Mouse (Mus musculus): ENCODE data around the gene Clca2. TPM values are rescaled to one million over a fixed set of nuclear protein-coding genes. Genes with fewer than 3 reads are reported as not detected.
A peak's percentile ranks its signal among the peaks of the same experiment; 100 is the strongest.

Clca2 gene
- polyA plus RNA-seq, 1 experiment from 2014 or later: 0.53 TPM

DNA sequence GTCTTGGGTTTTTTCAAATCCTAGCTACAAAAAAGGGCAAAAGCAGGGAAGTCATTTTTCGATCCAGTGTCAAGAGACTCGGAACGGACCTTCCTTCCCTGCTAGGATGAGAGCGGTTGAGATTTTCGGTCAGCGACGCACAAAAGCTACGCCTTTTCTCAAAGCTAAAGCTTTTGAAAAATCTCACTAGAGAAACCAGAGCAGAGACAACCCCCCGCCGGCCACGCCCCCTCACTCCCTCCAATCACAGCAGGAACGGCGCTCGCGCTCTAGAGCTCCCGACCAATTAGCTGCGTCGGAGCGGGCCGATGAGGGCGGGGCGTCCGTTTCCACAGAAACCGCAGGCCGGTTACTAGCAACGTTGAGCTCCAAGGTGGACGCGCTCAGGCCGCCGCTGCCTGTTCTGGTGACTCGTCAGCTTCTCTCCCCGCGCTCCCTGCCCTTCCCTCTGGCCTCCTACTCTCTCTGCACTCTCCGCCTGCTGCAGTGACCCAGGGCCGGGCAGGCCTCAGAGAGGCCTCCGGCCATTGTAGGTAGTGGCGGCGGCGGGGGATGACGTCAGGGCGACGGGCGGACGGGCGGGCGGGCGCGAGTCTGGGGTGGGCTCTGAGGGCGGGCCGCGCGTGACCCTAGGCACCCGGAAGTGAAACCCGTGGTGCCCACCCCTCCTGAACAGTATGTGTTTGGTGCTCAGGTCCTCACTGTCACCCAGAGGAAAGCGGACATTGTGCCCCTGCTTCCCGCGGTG, 19.2 kb upstream of the Clca2 start, which contains the start of gene Odf2l:
TSS of gene Odf2l (plus strand) at position 335 of the 748 bp plus-strand sequence.
- WGBS: under 1% methylated on average over 57 of the region's 57 CpGs
- ATAC-seq (ENCODE audit: low FRiP score, low read depth): peak; percentile 99
- peak within 1 kb of the TSS; percentile 97 for H3K27ac ChIP-seq

DNA sequence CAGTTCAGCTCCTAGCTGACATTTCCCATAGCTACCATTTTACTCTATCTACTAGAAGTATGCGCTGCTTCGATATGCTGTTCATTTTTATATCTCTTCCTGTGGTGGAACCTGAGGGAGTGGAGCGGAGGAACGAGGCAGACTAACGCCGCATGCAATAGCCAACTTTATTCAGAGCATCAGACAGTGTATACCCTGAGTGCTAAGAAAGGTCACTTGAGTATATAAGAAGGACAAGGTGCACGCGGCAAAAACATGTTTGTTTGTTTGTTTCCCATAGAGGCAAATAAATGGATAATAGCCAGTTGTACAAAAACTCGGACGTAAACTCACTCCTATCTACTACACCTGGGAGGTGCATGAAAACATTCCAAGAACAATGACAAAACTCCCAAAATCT, 18.4 kb upstream of the Clca2 start:
- Histone ChIP-seq H3K27ac (peak overlapping the region; percentile 89), H3K9ac (peak overlapping the region; percentile 66), H3K4me3 (peak overlapping the region; percentile 71), H3K36me3 (no peaks in the 10 kb centered on the region), H3K9me3 (no peaks in the 10 kb centered on the region), H3K4me1 (peaks cover 14% of the 10 kb centered on the region), H3K27me3 (no peaks in the 10 kb centered on the region), H3K4me2 (replicated peaks) (peak overlapping the region; percentile 69)
- WGBS: 86% methylated on average over 10 of the region's 10 CpGs
- no peak for ATAC-seq (ENCODE audit: low FRiP score, low read depth)

More for the DNA sequence above, 19.2 kb upstream of the Clca2 start, which contains the start of gene Odf2l:
- H3K4me3 ChIP-seq: peak within 1 kb of the TSS; percentile 71
- no peaks in the 10 kb centered on the region for H3K36me3 ChIP-seq
- peak within 1 kb of the TSS; percentile 87 for H3K9ac ChIP-seq
- no peaks in the 10 kb centered on the region for H3K27me3 ChIP-seq
- peaks cover 14% of the 10 kb centered on the region for H3K4me1 ChIP-seq
- H3K4me2 ChIP-seq (replicated peaks): peak within 1 kb of the TSS; percentile 69
- no peaks in the 10 kb centered on the region for H3K9me3 ChIP-seq

DNA sequence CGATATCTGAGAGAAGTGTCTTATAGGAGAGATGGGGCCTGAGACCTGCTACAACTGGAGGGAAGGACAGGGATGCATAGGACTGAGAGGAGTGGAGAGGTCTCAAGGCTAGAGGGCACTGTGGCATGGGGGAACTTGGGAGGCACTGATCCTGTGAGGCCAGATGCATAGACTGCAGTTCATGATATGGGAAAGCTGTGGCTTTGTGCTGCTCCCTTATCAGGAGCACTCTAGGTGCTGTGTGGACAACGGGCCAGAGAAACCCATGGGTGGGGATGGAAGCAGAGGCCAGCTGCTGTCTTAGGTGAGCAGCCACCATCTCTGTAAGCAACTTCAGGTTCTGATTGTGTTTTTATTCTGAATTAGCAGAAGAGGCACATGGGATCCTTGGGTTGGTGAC, 15.9 kb upstream of the Clca2 start:
- Histone ChIP-seq H3K9me3 (no peaks in the 10 kb centered on the region), H3K4me3 (no peak overlapping the region), H3K36me3 (no peaks in the 10 kb centered on the region), H3K27ac (no peak overlapping the region), H3K27me3 (no peaks in the 10 kb centered on the region), H3K9ac (no peak overlapping the region), H3K4me2 (replicated peaks) (no peak overlapping the region), H3K4me1 (peaks cover 14% of the 10 kb centered on the region)
- no peak for ATAC-seq (ENCODE audit: low FRiP score, low read depth)
- 96% methylated on average over 2 of the region's 2 CpGs for WGBS

DNA sequence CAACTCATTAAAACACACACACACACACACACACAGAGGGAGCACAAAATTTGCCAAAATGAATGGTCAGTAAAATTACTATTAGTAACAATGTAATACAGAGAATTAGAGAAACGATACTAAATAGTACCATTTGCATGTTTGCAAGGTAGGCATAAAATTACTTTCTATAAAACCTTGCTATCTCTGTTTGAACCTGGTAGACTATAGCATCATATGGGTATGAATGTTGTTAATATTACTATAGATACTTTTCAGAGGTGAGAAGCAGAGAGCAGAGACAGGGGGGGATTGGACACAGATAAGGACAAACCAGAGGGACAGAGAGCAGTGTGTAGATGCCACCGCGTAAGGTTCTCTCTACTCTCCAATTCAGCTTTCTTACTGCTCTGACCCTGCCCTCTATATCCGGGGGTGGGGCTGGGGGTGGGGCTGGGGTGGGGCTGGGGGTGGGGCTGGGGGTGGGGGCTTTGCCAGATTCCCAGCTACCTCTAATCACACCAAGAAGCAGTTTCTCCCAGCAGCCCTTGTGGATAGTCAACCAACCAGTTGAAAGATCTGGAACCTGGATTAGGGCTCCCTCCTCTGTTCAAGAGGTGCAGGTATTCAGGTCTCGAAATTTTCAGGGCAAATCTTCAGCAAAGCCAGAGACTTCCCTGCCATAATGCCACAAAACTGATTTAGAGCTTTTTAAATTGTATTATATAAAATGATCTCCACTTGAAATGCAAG, 6.7 kb upstream of the Clca2 start:
- Histone ChIP-seq H3K4me3 (no peak overlapping the region), H3K27ac (no peak overlapping the region), H3K4me2 (replicated peaks) (no peak overlapping the region), H3K36me3 (no peaks in the 10 kb centered on the region), H3K9ac (no peak overlapping the region), H3K27me3 (no peaks in the 10 kb centered on the region), H3K9me3 (no peaks in the 10 kb centered on the region), H3K4me1 (no peaks in the 10 kb centered on the region)
- no peak for ATAC-seq (ENCODE audit: low FRiP score, low read depth)
- WGBS: 74% methylated on average over 5 of the region's 5 CpGs

DNA sequence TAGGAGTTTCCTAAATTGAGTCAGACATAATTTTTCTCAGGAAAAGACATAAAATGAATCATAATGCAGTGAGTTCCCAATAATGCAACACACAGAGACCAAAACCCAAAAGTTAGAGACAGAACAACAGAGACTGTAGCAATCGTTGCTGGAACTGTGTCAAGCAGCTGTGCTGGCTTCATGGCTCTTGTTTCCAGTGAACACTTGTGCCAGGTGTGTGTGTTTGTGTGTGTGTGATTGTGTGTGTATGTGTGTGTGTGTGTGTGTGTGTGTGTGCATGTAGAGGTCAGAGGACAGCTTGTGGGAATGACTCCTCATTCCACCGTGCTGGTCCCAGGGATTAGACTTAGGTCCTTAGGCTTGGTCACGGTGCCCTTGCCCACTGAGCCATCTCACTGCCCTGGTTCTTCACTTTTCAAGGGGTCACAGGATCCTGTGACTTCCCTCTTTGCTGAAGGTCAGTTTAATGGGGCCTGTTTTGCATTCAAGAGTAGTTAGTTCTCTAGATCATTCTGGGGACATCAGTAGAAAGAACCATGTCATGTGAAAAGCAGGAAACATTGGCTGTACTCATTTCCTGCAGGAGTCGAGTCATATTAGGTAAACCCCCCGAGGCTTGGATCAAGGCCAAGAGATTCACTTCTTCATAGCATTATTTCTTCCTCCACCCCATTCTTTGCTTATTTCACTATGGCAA, 6.0 kb upstream of the Clca2 start:
- H3K4me1 ChIP-seq: no peaks in the 10 kb centered on the region
- H3K9me3 ChIP-seq: no peaks in the 10 kb centered on the region
- H3K27me3 ChIP-seq: no peaks in the 10 kb centered on the region
- H3K4me3 ChIP-seq: no peak overlapping the region
- 66% methylated on average over 5 of the region's 5 CpGs for WGBS
- H3K4me2 ChIP-seq (replicated peaks): no peak overlapping the region
- no peaks in the 10 kb centered on the region for H3K36me3 ChIP-seq
- no peak overlapping the region for H3K9ac ChIP-seq
- no peak; the same call in 1 of the 2 replicates for ATAC-seq (ENCODE audit: low FRiP score, low read depth)
- no peak overlapping the region for H3K27ac ChIP-seq

DNA sequence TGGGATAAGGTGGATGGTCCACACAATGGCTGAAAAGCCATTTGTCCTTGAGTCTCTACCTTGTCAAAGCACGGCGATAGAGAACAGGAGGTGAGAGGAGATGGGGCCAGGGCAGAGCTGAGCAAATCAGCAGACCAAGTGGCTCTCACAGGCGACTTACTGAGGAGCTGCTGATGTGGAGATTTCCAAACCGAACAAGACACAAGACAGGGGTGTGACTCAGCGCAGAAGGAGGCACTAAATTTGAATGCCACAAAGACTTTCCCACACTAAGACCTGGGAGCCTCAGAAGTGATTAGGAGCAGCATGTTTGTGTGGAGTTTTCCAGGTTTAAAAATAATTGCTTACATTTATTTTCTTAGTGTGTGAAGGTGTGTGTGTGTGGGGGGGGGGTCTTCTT, 4.5 kb upstream of the Clca2 start:
- Histone ChIP-seq H3K4me2 (replicated peaks) (no peak overlapping the region), H3K4me1 (no peaks in the 10 kb centered on the region; the same call in 1 of the 2 replicates), H3K9ac (no peak overlapping the region), H3K27me3 (no peaks in the 10 kb centered on the region), H3K4me3 (no peak overlapping the region), H3K9me3 (no peaks in the 10 kb centered on the region), H3K27ac (no peak overlapping the region), H3K36me3 (no peaks in the 10 kb centered on the region)
- 72% methylated on average over 5 of the region's 5 CpGs for WGBS
- no peak for ATAC-seq (ENCODE audit: low FRiP score, low read depth)

DNA sequence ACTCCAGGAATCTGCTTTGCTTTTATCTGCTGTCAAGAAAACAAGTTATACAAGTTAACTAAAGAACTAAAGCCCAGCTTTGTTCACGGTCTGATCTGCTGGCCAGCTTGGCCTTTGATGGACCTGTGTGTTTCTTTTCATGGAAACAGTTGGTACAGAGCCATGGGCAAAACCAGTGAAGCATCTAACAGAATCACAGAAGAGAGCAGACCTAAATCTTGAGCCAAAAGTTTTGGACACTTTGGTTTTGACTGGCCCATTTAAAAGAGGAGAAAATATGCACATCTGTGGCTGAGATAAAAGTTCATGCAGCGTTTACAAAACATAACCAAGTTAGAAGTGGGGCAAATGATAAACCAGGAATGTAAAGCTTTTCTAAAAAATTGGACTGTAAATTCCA, 4.1 kb upstream of the Clca2 start:
- Histone ChIP-seq H3K4me3 (no peak overlapping the region), H3K9me3 (no peaks in the 10 kb centered on the region), H3K4me1 (no peaks in the 10 kb centered on the region; the same call in 1 of the 2 replicates), H3K36me3 (no peaks in the 10 kb centered on the region), H3K4me2 (replicated peaks) (no peak overlapping the region), H3K9ac (no peak overlapping the region), H3K27me3 (no peaks in the 10 kb centered on the region), H3K27ac (no peak overlapping the region)
- 87% methylated on average over 2 of the region's 2 CpGs for WGBS
- no peak for ATAC-seq (ENCODE audit: low FRiP score, low read depth)

DNA sequence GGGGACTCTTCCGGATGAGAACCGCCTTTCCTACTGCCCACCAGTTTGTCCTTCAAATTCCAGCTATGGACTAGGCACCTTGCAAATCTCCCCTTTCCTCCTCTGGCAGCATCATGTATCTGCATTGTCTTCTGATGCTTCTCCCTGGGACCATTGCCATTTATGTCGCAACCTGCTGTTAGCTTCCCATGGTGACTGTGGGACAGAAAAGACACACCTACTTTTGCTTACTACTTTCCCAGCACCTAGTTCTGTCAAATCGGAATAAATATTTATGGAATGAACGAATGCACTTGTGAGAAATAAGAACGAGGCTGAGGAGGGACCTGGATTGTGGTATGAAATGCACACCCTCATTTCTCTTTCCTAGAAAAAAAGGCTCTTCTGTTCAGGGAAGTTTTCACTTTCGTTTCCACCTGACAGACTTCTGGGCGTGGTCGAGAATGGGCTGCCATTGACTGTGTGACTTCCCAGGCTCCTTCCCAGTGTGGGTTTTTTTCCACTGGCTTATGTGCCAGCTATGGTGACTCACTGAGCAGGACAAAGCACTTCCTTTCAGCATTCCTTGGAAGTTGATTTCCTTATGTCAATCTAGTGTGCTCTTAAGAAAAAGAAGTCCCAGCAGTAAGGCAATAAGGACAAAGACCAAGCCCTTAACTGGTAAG, 2.8 kb upstream of the Clca2 start:
- H3K4me2 ChIP-seq (replicated peaks): no peak overlapping the region
- no peaks in the 10 kb centered on the region for H3K9me3 ChIP-seq
- no peaks in the 10 kb centered on the region for H3K27me3 ChIP-seq
- no peak overlapping the region for H3K9ac ChIP-seq
- no peak for ATAC-seq (ENCODE audit: low FRiP score, low read depth)
- 81% methylated on average over 9 of the region's 9 CpGs for WGBS
- H3K4me3 ChIP-seq: no peak overlapping the region
- H3K36me3 ChIP-seq: no peaks in the 10 kb centered on the region
- no peaks in the 10 kb centered on the region; the same call in 1 of the 2 replicates for H3K4me1 ChIP-seq
- no peak overlapping the region for H3K27ac ChIP-seq

DNA sequence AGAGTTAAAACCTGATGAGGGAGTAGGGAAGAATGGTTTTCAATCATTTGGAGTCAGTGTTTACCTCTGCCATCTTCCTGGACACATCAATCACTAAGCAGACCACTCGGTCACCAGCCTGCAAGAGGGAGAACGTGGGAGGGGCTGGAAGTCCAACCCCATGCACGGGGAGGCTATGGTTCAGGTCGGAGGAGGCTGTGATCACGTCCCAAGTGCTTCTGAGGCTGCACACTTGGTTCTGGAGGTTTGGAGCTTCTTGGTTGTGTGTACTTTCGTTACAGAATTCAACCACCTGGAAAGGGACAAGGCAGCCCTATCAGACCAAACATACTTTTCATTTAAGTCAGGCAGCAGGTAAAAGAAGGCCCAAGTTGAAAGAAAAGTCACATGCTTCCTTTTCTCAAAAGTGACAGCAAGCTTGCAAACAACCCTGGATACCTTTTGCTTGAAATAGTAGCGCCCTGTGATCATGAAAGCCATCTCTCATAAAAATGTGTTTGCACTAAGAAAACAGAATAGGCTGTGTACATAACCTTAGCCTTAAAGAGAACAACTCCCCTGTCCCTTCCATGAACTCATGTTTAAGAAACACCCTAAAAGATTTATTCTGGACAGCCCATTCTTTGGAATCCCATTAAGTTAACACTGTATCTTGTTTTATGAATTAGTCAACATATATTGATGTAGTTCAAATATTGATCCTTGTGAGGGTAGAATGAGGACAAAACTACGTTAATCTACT, 11.2 kb downstream of the Clca2 start:
- no peak for ATAC-seq (ENCODE audit: low FRiP score, low read depth)
- Histone ChIP-seq H3K36me3 (no peaks in the 10 kb centered on the region), H3K9ac (no peak overlapping the region), H3K4me3 (no peak overlapping the region), H3K4me2 (replicated peaks) (no peak overlapping the region), H3K27me3 (no peaks in the 10 kb centered on the region), H3K27ac (no peak overlapping the region), H3K9me3 (no peaks in the 10 kb centered on the region), H3K4me1 (no peaks in the 10 kb centered on the region)
- WGBS: 68% methylated on average over 8 of the region's 8 CpGs

DNA sequence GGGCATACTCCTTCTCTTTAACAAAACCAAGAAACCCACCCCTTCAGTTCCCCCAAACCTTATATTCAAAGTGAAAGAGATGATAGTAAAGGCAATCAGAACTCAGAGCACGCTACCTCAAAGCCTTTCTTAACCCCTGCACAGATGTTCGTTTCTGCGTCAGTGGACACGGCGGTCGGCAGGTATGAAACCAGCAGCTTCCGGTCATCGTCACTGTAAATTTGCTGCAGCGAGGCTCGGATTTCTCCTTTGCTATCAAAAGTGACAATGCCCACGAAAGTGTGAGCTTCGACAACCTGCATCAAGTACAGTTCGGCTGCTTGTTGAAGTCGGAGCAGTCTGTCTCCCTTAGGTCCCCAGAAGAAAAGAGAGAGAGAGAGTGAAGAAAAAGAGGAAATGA, 13.1 kb downstream of the Clca2 start:
- Histone ChIP-seq H3K36me3 (no peaks in the 10 kb centered on the region), H3K27ac (no peak overlapping the region), H3K4me1 (no peaks in the 10 kb centered on the region), H3K9ac (no peak overlapping the region), H3K9me3 (no peaks in the 10 kb centered on the region), H3K4me3 (no peak overlapping the region), H3K4me2 (replicated peaks) (no peak overlapping the region), H3K27me3 (no peaks in the 10 kb centered on the region)
- no peak for ATAC-seq (ENCODE audit: low FRiP score, low read depth)
- 90% methylated on average over 14 of the region's 14 CpGs for WGBS

DNA sequence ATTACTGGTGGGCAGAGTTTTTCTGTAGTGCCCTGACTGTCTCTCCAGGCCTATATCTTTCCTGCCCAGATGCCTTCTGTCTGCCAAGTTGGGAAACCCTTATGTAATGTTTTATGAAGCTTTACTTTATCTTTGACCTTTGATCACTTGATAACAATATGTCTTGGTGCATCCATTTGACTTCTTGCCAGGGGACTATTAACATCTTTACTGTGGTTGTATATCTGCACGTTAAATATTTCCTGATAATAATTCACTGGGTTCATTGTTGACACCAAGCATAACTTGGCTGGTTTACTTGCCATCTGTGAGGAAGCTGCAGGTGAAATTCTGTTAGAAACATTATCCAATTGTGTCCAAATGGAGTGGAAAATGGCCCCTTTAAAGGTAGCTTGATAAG, 16.2 kb downstream of the Clca2 start:
- Histone ChIP-seq H3K9ac (no peak overlapping the region), H3K4me2 (replicated peaks) (no peak overlapping the region), H3K27ac (no peak overlapping the region), H3K27me3 (no peaks in the 10 kb centered on the region), H3K36me3 (no peaks in the 10 kb centered on the region), H3K9me3 (no peaks in the 10 kb centered on the region), H3K4me3 (no peak overlapping the region), H3K4me1 (no peaks in the 10 kb centered on the region)
- 90% methylated on average over 1 of the region's 1 CpGs for WGBS
- no peak for ATAC-seq (ENCODE audit: low FRiP score, low read depth)
